Mouse (Mus musculus) liver, adult 10 weeks (tissue): ENCODE data around the gene Sox13. TPM values are rescaled to one million over a fixed set of nuclear protein-coding genes. Genes with fewer than 3 reads are reported as not detected.

Experiments
- polyA plus RNA-seq: library from polyadenylated mRNA; stranded (reverse); fragments of 350-450 nt; fragmentation: Illumina TruSeq; extraction: RNeasy Lipid Tissue Mini Kit (QIAGEN cat#74804); gene quantifications from one replicate; pipeline ENCODE4 v1.2.3, GENCODE M21; 2014; ENCODE audit warnings: low read depth, low replicate concordance

Sox13 gene
- 0.82 TPM for polyA plus RNA-seq

GRCm38 (mm10) chr1:133423543-133424480 is at the start of gene Sox13:
TSS of gene Sox13 (minus strand) at chr1:133424377.

DNA sequence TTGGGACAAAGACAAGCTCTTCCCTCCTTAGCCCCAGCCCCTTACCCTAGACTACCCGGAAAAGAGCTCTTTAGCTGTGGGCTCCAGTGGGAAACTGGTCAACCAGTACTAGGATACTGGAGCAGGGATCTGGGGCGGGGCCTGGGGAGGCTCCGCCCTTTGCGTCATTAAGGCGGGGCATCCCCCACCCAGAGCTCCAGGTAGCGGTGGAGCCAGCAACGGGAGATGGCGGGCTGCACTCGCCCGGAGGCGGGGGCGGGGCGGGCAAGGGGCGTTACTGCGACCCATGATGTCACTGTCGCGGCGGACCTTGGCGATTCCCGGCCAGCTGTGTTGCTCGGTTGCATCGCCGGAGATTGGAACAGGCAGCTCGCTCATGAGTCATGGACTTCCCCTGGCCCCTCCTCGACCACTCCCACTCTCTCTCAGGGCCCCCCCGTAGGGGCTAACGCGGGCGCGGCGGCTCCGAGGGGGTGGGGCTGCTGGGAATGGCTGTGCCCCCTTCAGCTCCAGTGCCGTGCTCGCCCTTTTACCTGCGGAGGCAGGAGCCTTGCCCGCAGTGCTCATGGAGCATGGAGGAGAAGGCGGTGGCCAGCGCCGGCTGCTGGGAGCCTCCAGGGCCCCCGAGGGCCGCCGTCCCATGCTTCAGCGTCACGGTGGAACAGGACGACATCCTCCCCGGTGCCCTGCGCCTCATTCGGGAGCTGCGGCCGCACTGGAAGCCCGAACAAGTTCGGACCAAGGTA is 60.7 kb downstream of the Sox13 start, which contains the start of gene Etnk2:
Etnk2 (plus strand) TSS at position 297 of the 746 bp plus-strand sequence.

GRCm38 (mm10) chr1:133350210-133350609 is 74.0 kb downstream of the Sox13 start, which contains the start of gene Ren1:
TSS of gene Ren1 (plus strand) at chr1:133350510.

Other genes with a start within 250 kb of the Sox13 start
- gene Golt1a, start 114.6 kb downstream of the Sox13 start, polyA plus RNA-seq = 3.9 TPM
- gene Kiss1, start 102.5 kb downstream of the Sox13 start, polyA plus RNA-seq = not detected
- not detected for gene Ren1, start 73.9 kb downstream of the Sox13 start, polyA plus RNA-seq
- 145 TPM for gene Etnk2, start 60.8 kb downstream of the Sox13 start, polyA plus RNA-seq
- gene Snrpe, start 185.9 kb upstream of the Sox13 start, polyA plus RNA-seq = 164 TPM
- 7.3 TPM for gene Zbed6, start 236.5 kb upstream of the Sox13 start, polyA plus RNA-seq
- gene Gm38394, start 236.9 kb upstream of the Sox13 start, polyA plus RNA-seq = 4.0 TPM